Mouse (Mus musculus) limb, embryonic 11.5 days (tissue): ENCODE results near the gene Tmtc4. TPM values are rescaled to one million over a fixed set of nuclear protein-coding genes. Genes with fewer than 3 reads are reported as not detected.

Experiments
- ATAC-seq: fragments of 200-750 bp; cut with Nextera tagmentation; 2 replicates; pipeline ENCODE4 v1.8.0; 2017; ENCODE audit warnings: low read depth; ENCODE audit not compliant: insufficient number of reproducible peaks, low FRiP score, low TSS enrichment
- DNase-seq: peaks from one replicate; pipeline ENCODE4 v3.0.0-alpha.2; 2015; ENCODE audit warnings: low spot score
- H3K27ac ChIP-seq: fragments of 300-500 bp; sonication (generic); replicated peaks from 2 replicates; pipeline ENCODE4 v1.5.1; 2014; ENCODE audit warnings: low read depth, mild to moderate bottlenecking, low read length
- H3K27me3 ChIP-seq: fragments of 300-500 bp; sonication (generic); 2 replicates; pipeline ENCODE4 v1.6.1; 2014; ENCODE audit warnings: mild to moderate bottlenecking, low read length, mixed read lengths; ENCODE audit not compliant: control insufficient read depth, insufficient read depth
- H3K36me3 ChIP-seq: fragments of 300-500 bp; sonication (generic); 2 replicates; pipeline ENCODE4 v1.6.1; 2014; ENCODE audit warnings: mild to moderate bottlenecking, low read length, moderate library complexity, mixed read lengths; ENCODE audit not compliant: control insufficient read depth, insufficient read depth
- H3K4me1 ChIP-seq: fragments of 300-500 bp; sonication (generic); 2 replicates; pipeline ENCODE4 v1.6.1; 2014; ENCODE audit warnings: low read length, mixed read lengths; ENCODE audit not compliant: control insufficient read depth, insufficient read depth
- H3K4me2 ChIP-seq: fragments of 300-500 bp; sonication (generic); 2 replicates; pipeline ENCODE4 v1.6.1; 2014; ENCODE audit warnings: low read depth, mild to moderate bottlenecking, moderate library complexity; ENCODE audit not compliant: severe bottlenecking
- H3K4me3 ChIP-seq: fragments of 300-500 bp; sonication (generic); 2 replicates; pipeline ENCODE4 v1.5.1; 2014; ENCODE audit warnings: low read depth, low read length
- H3K9ac ChIP-seq: fragments of 300-500 bp; sonication (generic); 2 replicates; pipeline ENCODE4 v1.6.1; 2014; ENCODE audit warnings: mild to moderate bottlenecking, low read length
- H3K9me3 ChIP-seq: fragments of 300-500 bp; sonication (generic); 2 replicates; pipeline ENCODE4 v1.6.1; 2016; ENCODE audit warnings: low read length; ENCODE audit not compliant: control insufficient read depth
- WGBS: fragments of 180-500 bp; shearing (Covaris S2); extraction: QIAGEN DNeasy Blood & Tissue Kit; methylation state at CpG from one replicate; pipeline ENCODE4 v1.1.7; 2014; 5-methylcytosine and 5-hydroxymethylcytosine counted together
- polyA plus RNA-seq: library from polyadenylated mRNA; unstranded; fragments of >200 nt; fragmentation: Nextera tagmentation; extraction: Ambion mirVana; gene quantifications from 2 replicates; pipeline ENCODE4 v1.2.1, GENCODE M21; 2014

The Tmtc4 gene
- polyA plus RNA-seq, 1 experiment from 2014 or later, result 31.7 TPM

DNA sequence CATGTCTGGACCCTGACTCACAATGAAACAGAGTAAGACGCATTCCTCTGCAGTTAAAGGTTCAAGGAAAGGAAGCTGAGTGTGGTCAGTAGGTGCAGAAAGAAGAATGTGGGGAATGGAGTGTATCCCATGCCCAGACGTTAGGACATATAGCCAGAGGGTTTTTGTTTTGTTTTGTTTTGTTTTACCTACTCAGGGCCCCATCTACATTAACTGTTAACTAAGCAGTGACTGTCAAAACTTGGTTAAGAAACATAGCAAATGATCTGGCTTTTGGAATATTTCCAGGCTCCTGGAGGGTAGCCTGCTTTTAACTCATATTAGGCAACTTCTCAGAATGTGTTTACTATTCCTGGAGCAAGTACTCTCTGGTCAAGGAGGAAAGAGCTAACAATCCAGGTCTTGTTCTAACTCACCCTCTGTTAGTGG lies 79.9 kb downstream of the Tmtc4 start:
- WGBS, result 78% methylated on average over 2 of the region's 2 CpGs
- H3K27me3 ChIP-seq, result no peaks in the 10 kb centered on the region
- no peak overlapping the region for H3K27ac ChIP-seq
- H3K4me3 ChIP-seq, result no peak overlapping the region
- H3K9me3 ChIP-seq, result no peaks in the 10 kb centered on the region
- H3K36me3 ChIP-seq, result no peaks in the 10 kb centered on the region; the same call in 1 of the 2 replicates
- no peaks in the 10 kb centered on the region for H3K4me1 ChIP-seq
- DNase-seq, result no peak
- H3K4me2 ChIP-seq, result no peak overlapping the region
- no peak overlapping the region for H3K9ac ChIP-seq
- no peak for ATAC-seq

DNA sequence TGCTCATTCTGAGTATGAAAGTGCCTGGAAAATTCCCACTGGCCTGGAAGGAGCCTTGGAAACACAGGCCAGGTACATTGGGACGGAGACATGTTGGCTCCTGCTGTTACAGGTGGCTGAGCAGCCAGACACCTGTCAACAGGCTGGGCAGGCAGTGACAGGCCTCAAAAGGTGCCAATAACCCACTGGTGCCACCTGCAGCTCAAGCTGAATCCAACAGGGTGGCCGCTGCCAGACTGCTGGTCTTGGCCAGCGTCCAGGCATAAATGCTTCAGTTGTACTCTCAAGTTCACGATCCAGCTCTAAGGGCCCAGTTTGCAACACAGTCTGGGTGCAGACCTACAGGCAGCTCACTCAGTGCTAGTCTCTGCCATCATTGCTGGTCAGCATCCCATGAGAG lies 81.0 kb downstream of the Tmtc4 start:
- Histone ChIP-seq H3K4me2 (no peak overlapping the region), H3K9me3 (no peaks in the 10 kb centered on the region), H3K4me3 (no peak overlapping the region), H3K27me3 (no peaks in the 10 kb centered on the region), H3K4me1 (no peaks in the 10 kb centered on the region), H3K36me3 (no peaks in the 10 kb centered on the region; the same call in 1 of the 2 replicates), H3K27ac (no peak overlapping the region; the same call in 1 of the 2 replicates), H3K9ac (no peak overlapping the region)
- ATAC-seq (no peak), DNase-seq (no peak)
- WGBS, result 79% methylated on average over 4 of the region's 4 CpGs

DNA sequence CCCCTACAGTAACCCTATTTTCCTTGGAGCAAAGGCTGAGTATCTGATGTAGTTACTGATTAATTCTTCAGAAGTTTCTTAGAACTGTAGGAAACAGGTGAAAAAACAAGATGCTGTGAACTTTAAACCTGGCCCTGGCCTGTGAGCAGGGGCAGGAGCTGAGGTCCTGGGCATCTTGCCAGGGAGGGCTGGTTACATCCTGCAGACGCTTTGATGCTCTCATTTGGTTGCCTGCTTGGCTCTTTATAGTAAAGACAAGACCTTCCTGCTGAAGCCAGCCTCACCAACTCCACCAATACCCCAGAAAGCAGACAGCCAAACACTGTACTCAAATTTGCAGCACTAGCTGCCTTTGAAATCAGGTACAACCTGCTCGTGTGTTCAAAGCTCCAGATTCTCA lies 81.7 kb downstream of the Tmtc4 start:
- Histone ChIP-seq H3K9me3 (no peaks in the 10 kb centered on the region), H3K36me3 (no peaks in the 10 kb centered on the region; the same call in 1 of the 2 replicates), H3K4me1 (no peaks in the 10 kb centered on the region), H3K9ac (no peak overlapping the region), H3K27me3 (no peaks in the 10 kb centered on the region), H3K27ac (no peak overlapping the region), H3K4me3 (no peak overlapping the region), H3K4me2 (no peak overlapping the region)
- DNase-seq, result no peak
- no peak for ATAC-seq
- 82% methylated on average over 2 of the region's 2 CpGs for WGBS

DNA sequence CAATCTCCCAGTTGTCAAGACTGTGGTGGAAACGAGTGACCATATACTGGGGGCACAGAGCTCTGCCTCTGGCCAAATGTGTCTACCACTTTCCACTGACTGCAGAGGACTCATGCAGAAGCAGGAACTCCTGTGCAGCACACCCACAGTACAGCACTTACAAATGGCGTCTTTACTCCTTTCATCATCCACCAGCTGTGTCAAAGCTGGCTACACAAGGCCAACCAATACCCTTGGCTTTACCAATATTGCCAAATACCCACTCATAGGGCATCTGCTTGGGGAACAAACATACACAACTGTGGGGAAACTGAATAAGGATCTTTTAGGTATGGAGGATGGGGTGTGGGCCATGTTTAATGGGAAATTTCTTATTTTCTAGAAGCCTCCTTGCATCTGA lies 82.1 kb downstream of the Tmtc4 start:
- Histone ChIP-seq H3K4me3 (no peak overlapping the region), H3K27me3 (no peaks in the 10 kb centered on the region), H3K36me3 (no peaks in the 10 kb centered on the region; the same call in 1 of the 2 replicates), H3K27ac (no peak overlapping the region), H3K9ac (no peak overlapping the region), H3K4me1 (no peaks in the 10 kb centered on the region), H3K9me3 (no peaks in the 10 kb centered on the region), H3K4me2 (no peak overlapping the region)
- WGBS, result 79% methylated on average over 2 of the region's 2 CpGs
- ATAC-seq, result no peak
- DNase-seq, result no peak

DNA sequence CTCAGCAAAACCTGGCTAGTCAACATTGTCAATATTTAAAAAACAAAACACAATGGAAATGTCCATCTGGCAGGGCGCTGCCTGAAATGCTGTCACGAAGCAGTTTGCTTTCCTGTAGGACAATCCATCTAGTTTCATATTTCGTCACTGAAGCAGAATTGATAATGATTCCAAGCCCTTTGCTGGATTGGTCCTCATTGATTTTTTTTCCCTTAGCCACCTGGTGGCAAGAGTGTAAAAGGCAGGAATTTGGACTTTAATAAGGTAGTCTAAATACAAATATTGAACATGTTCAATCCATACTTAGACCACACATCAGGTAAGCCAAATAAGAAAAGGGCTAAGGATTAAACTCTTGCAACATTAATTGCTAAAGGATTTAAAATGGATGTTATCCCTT lies 82.7 kb downstream of the Tmtc4 start:
- WGBS, result 88% methylated on average over 3 of the region's 3 CpGs
- H3K4me2 ChIP-seq, result no peak overlapping the region
- H3K4me1 ChIP-seq, result no peaks in the 10 kb centered on the region
- no peaks in the 10 kb centered on the region for H3K9me3 ChIP-seq
- H3K9ac ChIP-seq, result no peak overlapping the region
- H3K27me3 ChIP-seq, result no peaks in the 10 kb centered on the region
- no peak overlapping the region for H3K27ac ChIP-seq
- no peak overlapping the region for H3K4me3 ChIP-seq
- no peak for DNase-seq
- no peak for ATAC-seq
- no peaks in the 10 kb centered on the region; the same call in 1 of the 2 replicates for H3K36me3 ChIP-seq

DNA sequence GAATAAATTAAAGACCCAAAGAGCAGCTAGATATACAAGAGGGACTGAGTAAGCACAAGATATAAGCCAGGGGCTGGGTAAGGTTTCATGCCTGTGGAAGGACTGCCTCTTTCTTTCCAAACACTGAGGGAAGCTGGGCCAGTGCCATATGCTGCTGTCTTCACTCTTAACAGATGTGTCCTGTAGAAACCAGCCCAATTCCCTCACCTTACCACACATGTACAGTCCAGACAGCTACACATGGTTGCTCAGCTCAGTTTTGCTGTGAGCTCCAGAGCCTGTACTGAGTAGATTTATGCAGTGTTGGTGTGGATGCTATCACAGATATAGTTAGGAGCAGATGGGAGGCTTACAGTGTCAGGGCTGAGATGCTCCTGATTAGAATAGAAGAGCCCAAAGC lies 83.2 kb downstream of the Tmtc4 start:
- no peak overlapping the region for H3K4me2 ChIP-seq
- H3K4me3 ChIP-seq, result no peak overlapping the region

DNA sequence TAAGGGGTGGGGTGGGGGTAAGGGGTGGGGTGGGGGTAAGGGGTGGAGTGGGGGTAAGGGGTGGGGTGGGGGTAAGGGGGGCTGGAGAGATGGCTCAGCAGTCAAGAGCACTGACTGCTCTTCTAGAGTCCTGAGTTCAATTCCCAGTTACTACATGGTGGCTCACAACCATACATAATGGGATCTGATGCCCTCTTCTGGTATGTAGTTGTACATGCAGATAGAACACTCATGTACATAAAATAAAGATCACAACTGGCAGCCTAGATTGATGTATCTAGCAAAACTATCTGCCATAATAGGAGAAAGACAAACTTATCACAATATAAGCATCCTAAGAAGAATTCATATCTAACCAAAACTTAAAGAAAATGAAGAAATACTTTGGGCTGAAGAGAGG lies 85.3 kb downstream of the Tmtc4 start:
- Histone ChIP-seq H3K36me3 (no peaks in the 10 kb centered on the region; the same call in 1 of the 2 replicates), H3K4me1 (no peaks in the 10 kb centered on the region), H3K27me3 (no peaks in the 10 kb centered on the region), H3K4me2 (no peak overlapping the region), H3K9me3 (no peaks in the 10 kb centered on the region), H3K4me3 (no peak overlapping the region), H3K9ac (no peak overlapping the region), H3K27ac (no peak overlapping the region)
- DNase-seq, result no peak
- ATAC-seq, result no peak

More for the DNA sequence above, 83.2 kb downstream of the Tmtc4 start:
- no peaks in the 10 kb centered on the region for H3K9me3 ChIP-seq
- DNase-seq, result no peak
- no peaks in the 10 kb centered on the region for H3K4me1 ChIP-seq
- no peaks in the 10 kb centered on the region for H3K27me3 ChIP-seq
- no peak overlapping the region for H3K27ac ChIP-seq
- no peak overlapping the region for H3K9ac ChIP-seq
- H3K36me3 ChIP-seq, result no peaks in the 10 kb centered on the region; the same call in 1 of the 2 replicates
- ATAC-seq, result peak; percentile 62; the same call in 1 of the 2 replicates

DNA sequence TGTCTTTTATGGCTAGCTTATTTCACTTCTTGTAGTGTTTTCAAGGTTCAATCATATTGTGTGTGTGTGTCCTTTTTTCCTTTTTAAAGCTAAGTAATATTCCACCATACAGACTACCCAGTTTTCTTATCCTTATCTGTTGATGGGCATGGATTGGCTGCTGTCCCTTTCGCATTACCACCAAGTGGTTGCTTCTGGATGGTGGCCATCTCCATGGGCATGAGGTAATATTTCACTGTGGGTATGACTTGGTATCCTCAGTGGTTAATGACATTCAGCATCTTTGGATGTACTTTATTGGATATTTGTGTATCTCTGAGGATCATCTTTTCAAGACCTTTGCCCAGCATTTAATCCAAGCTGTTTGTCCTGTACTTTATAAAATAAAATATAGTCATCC lies 87.7 kb downstream of the Tmtc4 start:
- no peaks in the 10 kb centered on the region; the same call in 1 of the 2 replicates for H3K36me3 ChIP-seq
- no peaks in the 10 kb centered on the region for H3K4me1 ChIP-seq
- ATAC-seq, result no peak
- 95% methylated on average over 1 of the region's 1 CpGs for WGBS
- H3K4me3 ChIP-seq, result no peak overlapping the region
- H3K4me2 ChIP-seq, result no peak overlapping the region
- DNase-seq, result no peak
- H3K9ac ChIP-seq, result no peak overlapping the region
- no peaks in the 10 kb centered on the region for H3K27me3 ChIP-seq
- no peak overlapping the region for H3K27ac ChIP-seq
- no peaks in the 10 kb centered on the region for H3K9me3 ChIP-seq

DNA sequence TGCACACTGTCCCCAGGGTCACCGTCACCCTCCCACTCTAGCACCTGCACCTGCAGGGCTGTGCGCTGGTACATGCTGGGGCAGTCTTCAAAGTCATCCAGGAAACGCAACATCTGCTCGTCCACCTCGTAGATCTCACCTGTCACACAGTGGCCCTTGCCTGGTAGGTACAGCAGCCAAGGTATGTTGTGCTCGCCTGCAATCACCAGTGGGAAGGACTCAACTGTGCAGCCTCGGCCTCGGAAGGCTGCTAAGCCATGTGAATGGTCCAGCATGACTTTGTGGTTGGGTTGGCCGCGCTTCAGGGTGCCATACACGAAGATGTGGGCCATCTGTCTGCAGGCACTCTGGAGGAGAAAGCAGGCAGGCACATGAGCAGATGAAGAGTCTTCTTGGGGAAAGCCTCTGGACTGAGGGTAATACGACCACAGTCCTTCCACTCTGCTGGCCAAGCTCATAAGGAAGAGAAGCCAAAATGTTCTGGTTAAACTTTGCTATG lies 92.3 kb downstream of the Tmtc4 start:
- Histone ChIP-seq H3K27me3 (no peaks in the 10 kb centered on the region), H3K4me2 (no peak overlapping the region), H3K27ac (no peak overlapping the region), H3K9me3 (no peaks in the 10 kb centered on the region), H3K36me3 (no peaks in the 10 kb centered on the region), H3K4me1 (0 out of 2 replicates have a peak, but pooled peaks cover 3% of the 10 kb centered on the region), H3K4me3 (no peak overlapping the region), H3K9ac (no peak overlapping the region)
- 88% methylated on average over 12 of the region's 12 CpGs for WGBS
- ATAC-seq (no peak; the same call in 1 of the 2 replicates), DNase-seq (no peak)
